Mouse (Mus musculus) natural killer cell, adult 2 months (primary cell): ENCODE data around the gene Nckap1.
"Not testable (repeated sequence)": the region's sequence is repeated elsewhere in the genome, so short reads cannot be mapped to it uniquely, and the experiment has no call there.

ENCODE experiments used
- DNase-seq, 2 experiments: peaks; one replicate each; pipeline ENCODE4 v3.0.0; 2022; ENCODE audit warnings: low spot score in 2 of 2

The Nckap1 gene

GRCm38 (mm10) chr2:80560773-80561172 is 20.4 kb downstream of the Nckap1 start:
- no peak for DNase-seq

- no peak for DNase-seq
These were observed 21.5 kb downstream of the Nckap1 start for GRCm38 (mm10) chr2:80559655-80560054.

GRCm38 (mm10) chr2:80554442-80554841 is 26.7 kb downstream of the Nckap1 start:
- DNase-seq: no peak

- DNase-seq: no peak
These were observed 31.5 kb downstream of the Nckap1 start for GRCm38 (mm10) chr2:80549704-80550103.

GRCm38 (mm10) chr2:80547901-80548300 is 33.3 kb downstream of the Nckap1 start:
- DNase-seq: no peak

GRCm38 (mm10) chr2:80542801-80543200 is 38.4 kb downstream of the Nckap1 start:
- no peak for DNase-seq

- no peak for DNase-seq
These were observed 44.0 kb downstream of the Nckap1 start for GRCm38 (mm10) chr2:80537156-80537555.

GRCm38 (mm10) chr2:80536608-80537007 is 44.6 kb downstream of the Nckap1 start:
- DNase-seq: no peak

- DNase-seq: no peak
These were observed 56.9 kb downstream of the Nckap1 start for GRCm38 (mm10) chr2:80524275-80524674.

- DNase-seq: no peak
These were observed 75.0 kb downstream of the Nckap1 start for GRCm38 (mm10) chr2:80506051-80506802.

- DNase-seq: no peak
These were observed 79.0 kb downstream of the Nckap1 start for GRCm38 (mm10) chr2:80502132-80502531.

GRCm38 (mm10) chr2:80495304-80495703 is 85.9 kb downstream of the Nckap1 start:
- DNase-seq: not testable (repeated sequence)

GRCm38 (mm10) chr2:80486851-80487250 is 94.3 kb downstream of the Nckap1 start:
- DNase-seq: no peak

- DNase-seq: no peak
These were observed 96.2 kb downstream of the Nckap1 start for GRCm38 (mm10) chr2:80484951-80485350.

GRCm38 (mm10) chr2:80475831-80476230 is 105.3 kb downstream of the Nckap1 start:
- no peak for DNase-seq

GRCm38 (mm10) chr2:80474247-80474796 is 106.9 kb downstream of the Nckap1 start:
- DNase-seq: no peak

GRCm38 (mm10) chr2:80465991-80466821 is 115.0 kb downstream of the Nckap1 start:
- DNase-seq: no peak

GRCm38 (mm10) chr2:80461827-80462226 is 119.4 kb downstream of the Nckap1 start:
- DNase-seq: no peak
